Mouse (Mus musculus) frontal cortex, postnatal 14 days (tissue): ENCODE results near the gene Slc6a20a.

Experiments
- DNase-seq, 2 experiments: peaks; one replicate each; pipeline ENCODE4 v3.0.0; 2022; ENCODE audit warnings: low spot score in 2 of 2

Slc6a20a gene

DNA sequence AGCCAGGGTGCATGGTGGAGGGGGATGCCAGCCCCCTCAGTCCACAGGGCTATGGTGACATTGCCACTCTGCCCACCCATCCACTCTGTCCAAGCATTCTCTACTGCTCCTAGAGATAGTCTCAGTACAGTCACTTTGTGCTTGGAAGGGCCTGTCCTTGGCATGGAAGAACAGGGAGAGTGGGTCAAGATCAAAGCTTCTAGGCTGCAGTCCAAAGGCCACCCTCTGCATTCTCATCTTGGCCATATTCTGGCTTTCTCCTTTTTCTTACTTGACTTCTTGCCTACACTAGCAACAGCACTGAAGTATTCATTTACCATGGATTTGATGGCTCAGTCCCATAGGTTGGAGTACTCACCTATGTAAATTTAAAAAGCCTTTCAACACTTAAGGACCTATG is 40.5 kb downstream of the Slc6a20a start:
- DNase-seq, result no peak

- DNase-seq, result no peak
Measured at GRCm38 (mm10) chr9:123636771-123637170, 41.9 kb downstream of the Slc6a20a start.

DNA sequence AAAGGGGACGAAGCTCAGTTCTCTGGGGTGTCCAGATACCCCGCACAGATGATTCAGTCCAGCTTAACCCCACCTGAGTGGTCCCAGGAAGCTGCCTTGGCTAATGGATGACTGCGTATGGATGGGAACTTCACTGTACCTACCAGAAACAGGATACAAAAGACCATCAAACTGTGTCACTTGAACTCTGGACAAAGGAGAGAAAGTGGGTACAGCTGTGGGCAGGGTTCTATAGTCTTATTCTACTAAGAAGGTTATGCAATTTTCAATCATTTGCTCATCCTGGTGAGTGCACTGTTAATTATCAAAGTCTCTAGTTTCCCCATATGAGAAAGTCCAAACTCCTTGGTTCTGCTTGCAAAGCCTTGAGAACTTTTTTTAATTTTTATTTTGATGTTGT is 45.7 kb downstream of the Slc6a20a start:
- DNase-seq, result no peak

DNA sequence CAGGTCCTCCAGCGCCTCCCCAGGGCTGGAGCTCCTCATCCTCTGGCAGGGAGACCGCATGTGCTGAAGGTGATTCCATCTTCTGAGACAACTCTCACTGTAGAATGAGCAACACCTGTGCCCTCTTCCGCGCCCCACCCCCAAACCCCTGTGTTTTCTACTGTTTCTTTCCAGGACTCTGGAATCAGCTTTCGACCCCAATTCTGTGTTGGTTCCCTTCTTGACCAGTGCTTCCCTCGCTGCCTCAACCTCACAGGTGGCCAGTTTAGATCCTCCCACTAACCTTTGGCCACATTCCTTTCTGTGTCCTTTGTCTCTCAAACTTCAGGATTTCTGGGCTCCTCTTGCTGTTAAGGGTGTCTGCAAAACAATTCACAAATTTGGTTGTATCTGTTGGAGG is 46.4 kb downstream of the Slc6a20a start, which contains the start of gene Slc6a20b:
Gene Slc6a20b (minus strand): TSS at position 285 of the 400 bp plus-strand sequence.
- DNase-seq, result no peak

- DNase-seq, result no peak
Measured at GRCm38 (mm10) chr9:123631666-123632065, 47.0 kb downstream of the Slc6a20a start.

DNA sequence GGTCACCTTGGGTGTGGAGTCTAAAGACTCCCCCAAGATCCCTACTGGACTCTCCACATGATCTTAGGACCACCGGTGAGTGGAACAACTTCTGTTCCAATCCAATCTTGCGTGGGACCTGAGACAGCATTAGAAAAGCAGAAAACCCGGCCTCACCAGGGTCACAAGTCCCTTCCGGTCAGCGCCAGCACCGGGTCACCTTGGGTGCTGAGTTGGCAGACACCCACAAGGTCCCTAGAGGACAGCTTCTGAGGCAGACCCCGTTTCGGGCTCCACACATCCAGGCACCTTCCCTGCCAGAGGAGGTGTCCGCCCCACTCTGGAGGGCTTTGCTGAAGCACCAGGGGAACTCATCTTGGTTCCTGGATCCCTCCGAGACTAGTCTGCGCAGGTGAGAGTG is 52.9 kb downstream of the Slc6a20a start:
- DNase-seq, result no peak

DNA sequence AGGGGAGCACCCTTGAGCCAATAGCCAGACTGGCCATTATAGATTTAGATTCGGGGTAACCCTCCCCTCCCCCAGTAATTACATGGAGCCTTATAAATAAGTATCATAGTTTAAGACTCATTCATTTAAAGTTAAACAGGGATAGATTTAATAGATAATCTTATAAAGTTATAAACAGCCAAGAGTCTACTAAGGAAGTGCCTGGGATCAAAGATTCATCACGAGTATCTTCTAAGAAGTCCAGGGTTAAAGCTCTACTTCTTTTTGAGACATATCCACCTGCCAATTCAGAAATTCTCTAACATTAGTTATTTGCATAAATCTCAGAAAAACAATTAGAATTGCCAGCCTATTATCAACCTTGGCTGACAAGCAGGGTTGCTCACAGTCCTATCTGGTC is 53.9 kb downstream of the Slc6a20a start:
- no peak for DNase-seq

GRCm38 (mm10) chr9:123620311-123621098 is 58.2 kb downstream of the Slc6a20a start:
- no peak for DNase-seq

DNA sequence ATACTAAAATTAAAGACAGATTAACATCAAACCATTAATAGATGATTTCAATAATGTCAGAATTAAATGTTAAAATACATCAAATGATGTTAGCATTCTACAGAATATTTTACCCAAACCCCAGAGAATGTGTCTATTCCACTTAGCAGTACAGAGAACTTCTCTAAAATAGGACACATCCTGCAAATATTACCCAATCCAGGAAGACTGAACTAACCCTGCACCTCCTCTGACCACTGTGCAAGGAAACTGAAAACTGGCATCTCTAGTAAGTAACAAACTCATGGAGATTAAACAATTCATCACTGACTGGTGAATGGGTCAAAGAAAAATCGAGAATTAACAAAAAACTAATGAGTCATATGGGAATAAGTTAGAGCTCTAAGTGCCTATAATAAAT is 77.2 kb downstream of the Slc6a20a start:
- DNase-seq, result no peak

- no peak for DNase-seq
Measured at GRCm38 (mm10) chr9:123597376-123597775, 81.3 kb downstream of the Slc6a20a start.

- DNase-seq, result no peak
Measured at GRCm38 (mm10) chr9:123596910-123597309, 81.8 kb downstream of the Slc6a20a start.

DNA sequence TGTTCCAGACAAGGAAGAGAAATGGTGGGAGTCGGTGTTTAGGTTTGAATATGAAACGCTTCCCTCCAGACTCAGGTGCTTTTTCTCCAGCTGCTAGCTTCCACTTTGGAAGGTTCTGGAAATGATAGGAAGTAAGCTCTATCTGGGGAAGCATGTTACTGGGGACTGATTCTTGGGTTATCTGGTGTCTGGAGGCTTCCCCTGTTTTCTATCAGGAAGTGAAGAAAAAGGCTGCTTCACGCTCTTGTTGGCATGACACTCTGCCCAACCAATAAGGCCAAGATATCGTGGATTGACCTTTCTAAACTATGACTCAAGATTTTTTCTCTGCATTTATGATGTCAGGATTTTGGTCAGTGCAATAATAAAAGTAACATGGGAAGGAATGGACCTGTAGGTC is 83.5 kb downstream of the Slc6a20a start:
- no peak for DNase-seq

- no peak for DNase-seq
Measured at GRCm38 (mm10) chr9:123589240-123589910, 89.3 kb downstream of the Slc6a20a start.
